Mouse (Mus musculus): ENCODE results near the gene Capza3. TPM values are rescaled to one million over a fixed set of nuclear protein-coding genes. Genes with fewer than 3 reads are reported as not detected.

The Capza3 gene
- not detected in 2 replicates for polyA plus RNA-seq (2016; fragmentation: Nextera tagmentation; extraction: Ambion mirVana)

DNA sequence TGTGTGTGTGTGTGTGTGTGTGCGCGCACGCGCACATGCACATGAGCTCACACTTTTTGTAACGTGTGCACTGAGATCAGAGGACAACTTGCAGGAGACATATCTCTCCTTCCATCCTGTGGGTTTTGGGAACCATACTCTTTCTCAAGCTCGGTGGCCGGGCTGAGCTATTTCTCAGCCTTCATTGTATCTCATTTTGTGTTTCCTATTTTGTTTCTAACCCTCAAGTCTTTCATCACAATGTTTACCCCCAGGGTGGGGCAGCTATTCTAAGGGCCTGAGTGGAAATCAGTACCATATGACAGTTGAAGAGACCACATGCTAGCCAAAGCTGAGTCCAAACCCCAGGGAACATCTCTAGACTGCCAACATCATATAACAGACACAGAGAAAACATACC lies at the start of gene Capza3:
Capza3 (plus strand) TSS at position 301 of the 400 bp plus-strand sequence.
- 93% methylated on average over 7 of the region's 7 CpGs for WGBS
- no peaks in the 10 kb centered on the region for H3K36me3 ChIP-seq (replicated peaks)
- H3K9me3 ChIP-seq, result no peaks in the 10 kb centered on the region
- H3K4me3 ChIP-seq, result no peak within 1 kb of the TSS
- H3K4me1 ChIP-seq, result no peaks in the 10 kb centered on the region
- no peak within 1 kb of the TSS for H3K27ac ChIP-seq
- no peaks in the 10 kb centered on the region for H3K27me3 ChIP-seq (ENCODE audit: poor library complexity, severe bottlenecking)
- no peak for DNase-seq (ENCODE audit: extremely low spot score, low spot score)

DNA sequence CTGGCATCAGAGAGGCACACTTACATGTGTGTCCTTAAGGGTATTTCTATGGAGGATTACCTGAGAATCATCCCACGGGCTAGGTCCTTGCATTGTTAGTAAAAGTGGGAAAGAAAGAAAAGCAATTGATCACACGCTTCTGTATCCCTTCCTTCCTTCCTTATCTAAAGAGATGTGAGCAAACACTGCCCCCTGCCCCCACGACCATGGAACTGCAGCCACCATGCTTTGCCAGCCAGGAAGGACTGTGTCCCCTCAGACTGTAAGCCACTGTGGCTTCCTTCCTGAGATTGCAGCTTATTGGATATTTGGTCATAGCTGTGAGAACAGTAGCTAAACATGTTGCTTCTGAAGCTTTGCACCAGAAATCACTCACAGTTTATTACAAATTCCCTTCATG lies 35.9 kb upstream of the Capza3 start:
- no peaks in the 10 kb centered on the region for H3K36me3 ChIP-seq (replicated peaks)
- no peaks in the 10 kb centered on the region for H3K4me1 ChIP-seq
- WGBS, result 85% methylated on average over 3 of the region's 3 CpGs
- DNase-seq (ENCODE audit: extremely low spot score, low spot score), result no peak
- H3K4me3 ChIP-seq, result no peak overlapping the region
- peaks cover 7% of the 10 kb centered on the region; the same call in 1 of the 2 replicates for H3K9me3 ChIP-seq
- no peaks in the 10 kb centered on the region for H3K27me3 ChIP-seq (ENCODE audit: poor library complexity, severe bottlenecking)
- H3K27ac ChIP-seq, result no peak overlapping the region

DNA sequence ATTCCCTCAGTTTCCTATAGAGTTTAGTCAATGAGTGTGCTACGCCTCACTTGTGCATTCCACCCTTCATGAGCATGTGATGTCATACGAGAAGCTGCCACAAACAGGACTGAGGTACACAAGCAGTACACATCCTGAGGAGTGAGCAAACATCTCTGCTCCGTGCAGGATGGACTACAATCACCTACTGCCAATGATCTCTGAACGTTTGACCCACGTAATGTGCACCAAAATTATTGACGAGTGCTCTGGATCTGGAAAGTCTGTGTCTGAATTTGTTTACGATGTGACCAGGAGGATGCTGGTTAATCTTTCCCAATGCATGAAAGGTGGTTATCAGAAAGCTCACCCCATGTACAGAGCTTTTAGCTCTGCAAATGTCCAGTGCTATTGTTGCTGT lies 16.6 kb upstream of the Capza3 start:
- WGBS, result 88% methylated on average over 7 of the region's 7 CpGs

GRCm38 (mm10) chr6:140041357-140041756 lies 305 bp downstream of the Capza3 start, which contains the start of gene Plcz1:
Gene Plcz1, minus strand, starts transcription at chr6:140041457.
- no peak within 1 kb of the TSS for H3K27ac ChIP-seq
- no peaks in the 10 kb centered on the region for H3K9me3 ChIP-seq
- H3K4me1 ChIP-seq, result no peaks in the 10 kb centered on the region
- no peaks in the 10 kb centered on the region for H3K36me3 ChIP-seq (replicated peaks)
- no peak within 1 kb of the TSS for H3K4me3 ChIP-seq
- no peak for DNase-seq (ENCODE audit: extremely low spot score, low spot score)
- WGBS, result 92% methylated on average over 5 of the region's 5 CpGs
- no peaks in the 10 kb centered on the region for H3K27me3 ChIP-seq (ENCODE audit: poor library complexity, severe bottlenecking)

More for the DNA sequence above, 16.6 kb upstream of the Capza3 start:
- no peak overlapping the region for H3K4me3 ChIP-seq
- no peak overlapping the region for H3K27ac ChIP-seq
- H3K9me3 ChIP-seq, result no peaks in the 10 kb centered on the region
- no peaks in the 10 kb centered on the region for H3K27me3 ChIP-seq (ENCODE audit: poor library complexity, severe bottlenecking)
- no peaks in the 10 kb centered on the region for H3K4me1 ChIP-seq
- no peaks in the 10 kb centered on the region for H3K36me3 ChIP-seq (replicated peaks)
- DNase-seq (ENCODE audit: extremely low spot score, low spot score), result no peak

- H3K9me3 ChIP-seq, result no peaks in the 10 kb centered on the region
- no peak for DNase-seq (ENCODE audit: extremely low spot score, low spot score)
These were observed 10.4 kb downstream of the Capza3 start for GRCm38 (mm10) chr6:140051476-140051875.

DNA sequence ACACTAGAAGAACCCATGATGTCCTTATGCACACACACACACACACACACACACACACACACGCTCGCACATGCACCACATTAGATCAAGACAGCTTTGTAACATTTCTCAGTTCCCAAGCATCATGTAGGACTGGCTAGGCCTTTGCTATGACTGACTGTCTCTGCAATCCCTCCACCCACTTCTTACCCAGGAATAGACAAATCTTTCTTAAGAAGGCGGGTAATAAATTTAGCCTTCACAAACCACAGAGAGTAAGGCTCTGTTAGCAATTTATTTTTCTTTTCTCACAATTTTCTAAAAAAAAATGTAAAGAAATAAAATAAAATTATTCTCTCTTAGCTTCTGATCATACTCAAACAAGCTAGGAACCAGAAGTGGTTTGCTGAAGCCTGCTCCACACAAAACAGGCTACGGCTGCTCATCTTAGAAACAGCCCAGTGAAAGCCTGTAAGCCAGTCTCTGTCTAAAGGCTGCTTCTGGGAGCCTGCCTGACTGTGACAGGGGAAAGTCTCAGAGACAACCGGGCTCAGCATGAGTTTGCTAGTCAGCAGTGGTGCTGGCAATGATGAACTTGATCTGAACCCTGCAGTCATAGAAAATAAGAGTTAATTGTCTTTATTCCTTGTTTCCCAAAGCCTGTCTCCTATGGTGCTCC lies 13.3 kb downstream of the Capza3 start:
- no peak overlapping the region for H3K27ac ChIP-seq
- 79% methylated on average over 5 of the region's 5 CpGs for WGBS
- H3K27me3 ChIP-seq (ENCODE audit: poor library complexity, severe bottlenecking), result no peaks in the 10 kb centered on the region
- DNase-seq (ENCODE audit: extremely low spot score, low spot score), result no peak
- H3K36me3 ChIP-seq (replicated peaks), result no peaks in the 10 kb centered on the region
- H3K9me3 ChIP-seq, result no peaks in the 10 kb centered on the region
- H3K4me3 ChIP-seq, result no peak overlapping the region
- H3K4me1 ChIP-seq, result no peaks in the 10 kb centered on the region

More at GRCm38 (mm10) chr6:140051476-140051875, 10.4 kb downstream of the Capza3 start:
- WGBS, result 87% methylated on average over 5 of the region's 5 CpGs
- Histone ChIP-seq H3K27me3 (ENCODE audit: poor library complexity, severe bottlenecking) (no peaks in the 10 kb centered on the region), H3K4me1 (no peaks in the 10 kb centered on the region), H3K4me3 (no peak overlapping the region), H3K36me3 (replicated peaks) (no peaks in the 10 kb centered on the region), H3K27ac (no peak overlapping the region)

- Histone ChIP-seq H3K4me1 (no peaks in the 10 kb centered on the region), H3K36me3 (replicated peaks) (no peaks in the 10 kb centered on the region), H3K27me3 (ENCODE audit: poor library complexity, severe bottlenecking) (no peaks in the 10 kb centered on the region), H3K9me3 (no peaks in the 10 kb centered on the region), H3K4me3 (no peak overlapping the region), H3K27ac (no peak overlapping the region)
- no peak for DNase-seq (ENCODE audit: extremely low spot score, low spot score)
- WGBS, result 93% methylated on average over 8 of the region's 8 CpGs
These were observed 28.1 kb downstream of the Capza3 start for GRCm38 (mm10) chr6:140069177-140069576.

GRCm38 (mm10) chr6:140080933-140081332 lies 39.9 kb downstream of the Capza3 start:
- H3K36me3 ChIP-seq (replicated peaks), result no peaks in the 10 kb centered on the region
- H3K27ac ChIP-seq, result no peak overlapping the region
- H3K4me3 ChIP-seq, result no peak overlapping the region
- WGBS, result 94% methylated on average over 7 of the region's 7 CpGs
- peaks cover 6% of the 10 kb centered on the region; the same call in 1 of the 2 replicates for H3K9me3 ChIP-seq
- no peak for DNase-seq (ENCODE audit: extremely low spot score, low spot score)
- H3K4me1 ChIP-seq, result no peaks in the 10 kb centered on the region
- H3K27me3 ChIP-seq (ENCODE audit: poor library complexity, severe bottlenecking), result no peaks in the 10 kb centered on the region

GRCm38 (mm10) chr6:140081739-140082138 lies 40.7 kb downstream of the Capza3 start:
- H3K27me3 ChIP-seq (ENCODE audit: poor library complexity, severe bottlenecking), result no peaks in the 10 kb centered on the region
- no peak overlapping the region for H3K27ac ChIP-seq
- H3K4me3 ChIP-seq, result no peak overlapping the region
- H3K4me1 ChIP-seq, result no peaks in the 10 kb centered on the region
- 82% methylated on average over 3 of the region's 3 CpGs for WGBS
- DNase-seq (ENCODE audit: extremely low spot score, low spot score), result no peak
- no peaks in the 10 kb centered on the region for H3K36me3 ChIP-seq (replicated peaks)
- H3K9me3 ChIP-seq, result peaks cover 6% of the 10 kb centered on the region; the same call in 1 of the 2 replicates

DNA sequence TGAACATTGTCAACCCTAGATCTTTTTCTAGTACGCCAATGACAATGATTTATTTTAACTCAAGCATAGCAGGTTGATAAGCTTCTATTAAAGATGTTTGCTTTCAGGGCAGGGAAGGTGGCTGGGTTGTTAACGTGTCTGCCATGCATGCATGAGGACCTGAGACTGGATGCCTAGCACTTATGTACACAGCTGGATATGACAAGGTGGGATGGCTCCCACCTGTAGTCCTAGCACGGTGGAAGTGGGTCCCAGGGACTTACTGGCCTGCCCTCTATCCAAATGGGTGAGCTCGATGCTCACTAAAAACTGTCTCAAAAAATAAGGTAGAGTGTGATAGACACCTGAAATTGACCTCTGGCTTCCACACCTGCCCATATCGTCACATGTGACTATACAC lies 48.8 kb downstream of the Capza3 start:
- no peak for DNase-seq (ENCODE audit: extremely low spot score, low spot score)

More for the DNA sequence above, 48.8 kb downstream of the Capza3 start:
- 93% methylated on average over 5 of the region's 5 CpGs for WGBS
- Histone ChIP-seq H3K27ac (no peak overlapping the region), H3K27me3 (ENCODE audit: poor library complexity, severe bottlenecking) (no peaks in the 10 kb centered on the region), H3K4me1 (no peaks in the 10 kb centered on the region), H3K36me3 (replicated peaks) (no peaks in the 10 kb centered on the region), H3K9me3 (no peaks in the 10 kb centered on the region), H3K4me3 (no peak overlapping the region)

Other genes with a start within 250 kb of the Capza3 start
- gene Plcz1, start 205 bp downstream of the Capza3 start, polyA plus RNA-seq (2016; fragmentation: Nextera tagmentation; extraction: Ambion mirVana), result not detected in 2 replicates

Measured in forebrain, embryonic 10.5 days (tissue).